Mouse (Mus musculus): Measurements from ENCODE around the gene Cd300lg. TPM values are rescaled to one million over a fixed set of nuclear protein-coding genes. Genes with fewer than 3 reads are reported as not detected.

Cd300lg gene
- total RNA-seq, 2 experiments from 2014 or later: 1.1 to 1.3 TPM

DNA sequence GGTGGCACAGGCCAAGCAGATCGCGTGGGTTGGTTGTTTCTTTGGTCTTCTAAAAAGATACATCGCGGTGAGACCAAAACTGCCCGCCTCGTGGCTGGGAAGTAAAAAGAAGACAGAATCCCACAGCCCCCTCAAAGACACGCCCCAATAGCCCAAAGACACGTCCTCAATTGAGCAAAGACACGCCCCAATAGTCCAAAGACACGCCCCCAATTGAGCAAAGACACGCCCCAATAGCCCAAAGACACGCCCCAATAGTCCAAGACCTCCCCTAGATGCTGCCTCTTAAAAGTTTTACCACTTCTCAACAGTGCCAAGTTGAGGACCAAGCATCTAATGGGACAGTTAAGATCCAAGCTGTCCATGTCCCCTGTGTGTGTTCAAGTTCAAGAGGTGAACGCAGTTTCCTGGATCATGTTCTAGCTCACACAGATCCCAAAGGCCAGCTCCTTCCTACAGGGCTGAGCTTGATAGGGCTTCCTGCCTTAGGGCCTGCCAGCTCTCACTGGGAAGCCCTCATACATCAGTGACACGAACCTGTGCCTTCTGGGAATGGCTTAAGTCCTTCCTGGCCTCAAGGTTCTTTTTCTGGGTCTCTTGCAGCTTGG lies 8.7 kb downstream of the Cd300lg start:
- ATAC-seq (replicated peaks; ENCODE audit: poor library complexity): no peak

DNA sequence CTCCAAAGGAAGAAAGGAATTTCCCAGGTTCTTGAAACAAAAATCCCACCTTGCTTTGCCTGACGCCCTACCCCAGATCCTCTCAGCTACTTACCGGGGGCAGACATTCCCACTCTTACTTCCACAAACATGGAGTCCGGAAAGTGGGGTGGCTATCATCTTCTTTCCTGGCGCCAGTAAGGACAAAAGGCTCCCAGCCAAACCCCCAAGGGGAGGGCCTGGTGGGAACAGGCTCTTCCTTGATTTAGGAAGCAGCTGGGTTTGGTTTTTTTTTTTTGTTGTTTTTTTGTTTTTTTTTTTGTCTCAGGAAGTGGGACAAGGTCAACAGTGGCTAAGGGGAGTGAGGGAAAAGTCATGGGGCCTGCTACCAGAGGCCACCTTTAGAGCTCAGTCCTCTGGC lies 10.2 kb downstream of the Cd300lg start:
- ATAC-seq (replicated peaks; ENCODE audit: poor library complexity): no peak

DNA sequence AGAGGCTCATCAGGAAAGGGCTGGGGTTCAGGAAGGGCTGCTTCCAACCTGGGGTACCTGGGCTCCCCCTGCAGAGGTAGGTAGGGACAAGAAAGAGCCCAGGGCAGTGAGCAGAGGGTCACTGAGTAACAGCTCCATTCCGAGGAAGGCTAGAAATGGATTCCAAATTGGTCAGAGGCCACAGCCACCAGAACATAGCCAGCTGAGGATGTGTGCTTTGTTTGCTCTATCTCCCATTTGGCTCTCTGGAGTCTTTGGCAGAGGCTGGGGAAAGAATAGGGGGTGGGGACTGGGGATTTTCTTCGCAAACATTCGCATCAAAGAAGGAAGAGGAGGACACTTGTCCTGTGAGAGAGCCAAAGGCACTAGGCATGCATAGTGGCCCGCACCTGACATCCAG lies 10.6 kb downstream of the Cd300lg start:
- ATAC-seq (replicated peaks; ENCODE audit: poor library complexity): no peak

DNA sequence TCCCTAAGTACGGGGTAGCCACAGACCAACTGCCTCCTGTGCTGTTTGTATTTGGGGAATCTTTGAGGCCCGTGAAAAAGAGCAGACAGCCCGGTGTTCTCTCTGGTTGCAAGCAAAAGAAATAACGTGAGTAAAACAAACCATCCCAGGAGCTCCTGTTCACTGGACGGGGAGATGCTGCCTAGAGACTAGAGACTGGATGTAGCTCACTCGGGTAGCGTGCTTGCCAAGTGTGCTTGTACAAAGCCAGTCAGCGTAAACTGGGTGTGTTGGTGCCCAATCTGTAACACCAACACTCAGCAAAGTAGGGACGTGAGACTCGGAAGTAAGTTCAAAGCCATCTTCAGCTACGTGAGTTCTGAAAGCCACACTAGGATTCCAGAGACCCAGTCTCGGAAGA lies 11.4 kb downstream of the Cd300lg start:
- no peak for ATAC-seq (replicated peaks; ENCODE audit: poor library complexity)

DNA sequence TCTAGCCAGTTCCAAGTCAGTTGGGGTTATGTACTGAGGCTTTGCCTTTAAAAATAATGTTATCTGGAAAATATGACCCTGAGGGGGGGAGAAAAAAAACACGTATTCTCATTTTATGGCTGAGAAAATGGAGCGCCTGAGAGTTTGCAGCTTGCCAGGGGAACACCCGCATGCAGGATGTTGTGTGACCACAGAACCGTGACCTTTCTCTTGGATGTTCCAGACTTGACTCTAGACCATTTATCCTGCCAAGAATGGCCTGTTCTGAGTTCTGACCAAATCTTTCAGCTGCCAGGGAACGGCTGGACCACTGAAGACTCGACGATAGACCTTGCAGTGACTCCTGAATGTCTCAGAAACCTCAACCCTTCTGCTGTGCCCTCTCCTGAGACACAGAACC lies 11.9 kb downstream of the Cd300lg start:
- ATAC-seq (replicated peaks; ENCODE audit: poor library complexity): no peak

DNA sequence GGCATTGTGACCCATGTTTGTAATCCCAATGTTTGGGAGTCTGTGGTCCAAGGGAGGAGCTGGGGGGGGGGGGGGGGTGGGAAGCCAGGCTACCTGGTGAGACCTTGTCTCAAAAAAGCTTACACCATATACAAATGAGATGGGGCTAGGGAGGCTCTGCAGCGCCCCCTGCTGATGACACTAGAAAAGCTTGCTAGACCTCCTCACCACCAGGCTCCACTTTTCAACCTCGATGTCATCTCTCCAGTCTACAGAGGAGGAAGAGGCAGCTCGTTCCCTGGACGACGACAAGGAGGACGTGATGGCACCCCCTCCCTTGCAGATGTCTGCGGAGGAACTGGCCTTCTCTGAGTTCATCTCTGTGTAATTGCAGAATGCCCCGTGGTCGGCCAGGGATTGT lies 12.5 kb downstream of the Cd300lg start:
- peak; percentile 57 for ATAC-seq (replicated peaks; ENCODE audit: poor library complexity)

DNA sequence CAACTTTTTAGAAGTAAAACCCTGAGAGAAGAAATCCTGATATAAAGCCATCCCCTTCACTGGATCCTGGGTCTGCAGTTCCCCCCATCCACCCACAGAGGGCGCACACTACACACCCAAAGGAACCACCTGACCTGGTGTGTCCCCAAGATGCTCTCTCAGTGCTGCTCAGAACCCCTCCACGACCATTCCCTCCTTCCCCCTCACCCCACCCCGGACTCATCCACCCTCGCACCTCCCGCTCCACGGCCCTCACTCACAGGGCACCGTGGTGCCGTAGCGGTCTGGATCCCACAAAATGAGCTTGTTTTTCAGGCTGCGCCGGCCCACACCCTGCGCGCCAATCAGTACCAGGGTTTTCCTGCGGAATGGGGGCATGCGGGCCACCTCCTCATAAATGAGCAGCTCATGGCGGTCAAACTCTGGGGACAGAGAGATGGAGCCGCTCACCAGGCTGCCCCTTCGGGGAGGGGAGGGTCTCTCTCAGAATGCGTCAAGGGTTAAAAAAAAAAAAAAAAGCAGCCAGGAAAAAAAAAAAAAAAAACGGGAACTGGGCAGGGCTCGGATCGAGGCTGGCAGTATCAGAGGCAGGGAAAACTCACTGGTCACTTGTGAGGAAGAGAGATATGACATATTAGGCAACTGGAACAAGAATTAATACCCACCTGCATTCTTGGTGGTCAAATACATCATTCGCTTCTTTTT lies 20.1 kb downstream of the Cd300lg start:
- ATAC-seq (replicated peaks; ENCODE audit: poor library complexity): peak; percentile 97

DNA sequence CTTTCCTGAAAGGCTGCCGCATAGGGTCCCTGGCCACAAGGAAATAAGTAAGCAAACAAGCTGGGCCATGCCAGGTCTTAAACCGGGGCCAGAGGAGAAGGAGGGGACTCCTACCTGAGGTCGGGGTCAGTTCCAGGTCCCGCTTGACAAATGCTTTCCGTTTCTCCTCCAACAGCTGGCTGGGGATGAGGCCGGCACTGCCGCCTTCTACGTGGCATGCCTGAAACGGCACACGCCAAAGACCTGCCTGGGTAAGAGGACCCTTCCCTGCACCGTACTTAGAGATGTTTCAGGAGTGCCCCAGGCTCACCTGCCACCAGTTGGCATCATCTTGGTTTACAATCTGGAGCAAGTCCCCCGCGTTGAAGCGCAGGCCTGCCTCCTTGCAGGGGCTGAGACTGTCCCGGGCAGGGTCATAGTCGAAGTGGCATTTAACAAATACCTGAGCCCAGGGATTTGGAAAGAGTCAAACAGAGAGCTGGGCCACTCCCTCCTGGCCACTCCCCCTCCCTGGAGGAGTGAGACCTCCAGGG lies 20.7 kb downstream of the Cd300lg start:
- ATAC-seq (replicated peaks; ENCODE audit: poor library complexity): no peak

DNA sequence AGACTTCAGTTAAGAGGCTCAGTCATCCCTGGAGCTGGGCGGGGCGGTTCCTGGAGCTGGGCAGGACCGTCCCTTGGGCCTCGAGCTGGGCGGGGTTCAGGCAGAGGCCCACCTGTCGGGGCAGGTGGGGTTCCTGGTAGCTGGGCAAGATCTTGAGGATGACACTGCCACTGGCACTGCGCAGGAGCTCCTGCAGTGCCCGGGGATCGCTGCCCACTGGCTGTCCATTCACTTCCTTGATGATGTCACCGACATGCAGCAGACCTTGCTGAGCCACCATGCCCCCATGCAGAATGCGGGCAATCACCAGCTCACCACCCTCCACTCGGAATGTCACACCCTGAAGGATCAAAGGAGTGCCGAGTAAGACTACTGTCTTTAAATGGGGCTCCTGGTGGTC lies 21.8 kb downstream of the Cd300lg start:
- no peak for ATAC-seq (replicated peaks; ENCODE audit: poor library complexity)

DNA sequence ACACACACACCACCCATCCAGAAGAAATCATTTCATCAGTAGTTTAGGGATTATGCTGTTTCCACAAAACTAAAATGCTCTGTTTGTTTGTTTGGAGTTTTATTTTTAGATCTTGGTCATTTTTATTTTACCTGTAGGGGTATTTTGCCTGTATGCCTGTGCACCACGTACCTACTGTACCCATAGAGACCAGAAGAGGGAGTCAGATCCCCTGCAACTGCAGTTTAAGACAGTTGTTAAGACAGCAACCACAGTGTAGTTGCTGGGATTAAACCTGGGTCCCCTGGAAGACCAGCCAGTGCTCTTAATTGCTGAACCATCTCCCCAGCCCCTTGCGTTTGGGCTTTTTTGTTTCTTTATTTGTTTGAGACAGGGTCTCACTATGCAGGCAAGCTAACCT lies 27.7 kb downstream of the Cd300lg start:
- ATAC-seq (replicated peaks; ENCODE audit: poor library complexity): peak; percentile 66

DNA sequence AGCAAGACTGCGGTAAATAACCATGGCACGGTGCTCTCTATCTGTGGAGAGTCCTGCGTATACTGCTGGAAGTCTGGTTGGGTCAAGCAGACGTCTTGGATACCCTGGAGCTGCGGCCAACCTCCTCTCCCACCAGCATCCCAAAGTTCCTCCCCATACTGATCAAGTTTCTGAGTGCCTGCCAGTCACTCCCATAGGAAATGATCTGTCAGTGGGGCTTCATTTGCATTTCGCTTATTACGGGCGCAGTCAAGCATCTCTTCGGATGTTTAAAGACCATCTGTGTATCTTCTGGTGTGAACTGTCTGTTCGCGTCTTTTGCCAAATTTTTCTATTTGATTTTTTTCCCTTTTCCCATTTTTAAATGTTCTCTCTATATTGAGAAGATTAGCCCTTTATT lies 28.3 kb downstream of the Cd300lg start:
- ATAC-seq (replicated peaks; ENCODE audit: poor library complexity): no peak

DNA sequence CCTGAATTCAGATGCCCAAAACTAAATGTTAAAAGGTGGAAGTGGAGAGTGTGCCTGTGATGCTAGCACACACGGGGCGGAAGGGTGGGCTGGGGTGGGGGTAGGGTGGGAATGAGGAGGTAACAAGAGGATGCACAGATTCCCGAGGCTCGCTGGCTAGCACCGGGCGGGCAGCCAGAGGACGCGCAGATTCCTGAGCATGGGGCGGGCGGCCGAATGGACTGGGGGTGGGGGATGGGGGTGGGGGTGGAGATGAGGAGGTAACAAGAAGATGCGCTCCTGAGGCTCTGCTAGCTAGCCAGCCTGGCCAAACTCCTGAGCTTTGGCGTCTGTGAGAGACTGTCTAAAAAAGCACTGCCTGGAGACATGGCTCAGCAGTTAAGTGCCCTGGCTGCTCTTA lies 29.1 kb downstream of the Cd300lg start:
- ATAC-seq (replicated peaks; ENCODE audit: poor library complexity): no peak

DNA sequence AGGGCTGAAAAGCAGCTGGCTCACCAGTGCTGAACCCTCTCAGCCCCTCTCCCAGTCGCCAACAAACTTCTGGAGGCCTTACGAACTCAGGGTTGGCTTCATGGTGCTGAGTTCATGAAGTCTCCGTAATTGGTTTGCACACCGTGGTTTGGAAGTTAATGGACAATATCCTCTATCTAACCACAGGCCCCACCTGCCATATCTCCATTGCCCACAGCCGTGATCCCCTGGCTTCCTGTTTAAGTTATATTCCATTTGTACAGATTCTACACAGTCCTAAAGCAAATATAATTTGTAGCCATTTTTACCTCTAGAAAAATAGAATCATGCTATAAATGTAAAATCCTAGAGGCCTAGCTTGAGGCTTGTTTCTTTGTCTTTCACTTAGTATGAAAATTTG lies 31.4 kb downstream of the Cd300lg start:
- no peak for ATAC-seq (replicated peaks; ENCODE audit: poor library complexity)

DNA sequence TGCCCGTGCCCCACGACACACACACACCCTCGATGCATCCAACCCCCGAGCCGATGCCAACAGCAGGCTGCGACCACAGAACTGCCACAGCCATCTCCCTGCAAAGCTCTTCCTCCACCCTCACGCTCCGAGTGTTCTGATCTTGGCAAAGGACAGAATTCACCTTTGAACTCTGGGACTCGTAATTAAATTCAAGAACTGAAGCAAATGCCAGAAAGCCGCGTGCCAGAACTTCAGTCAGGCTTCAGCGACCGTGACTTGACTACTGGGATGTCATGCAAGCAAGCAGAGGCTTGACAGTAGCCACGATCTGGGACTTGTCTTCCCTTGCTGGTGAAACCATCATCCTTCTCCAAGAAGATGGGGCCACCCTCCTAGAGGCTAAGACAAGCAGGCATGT lies 32.4 kb downstream of the Cd300lg start:
- ATAC-seq (replicated peaks; ENCODE audit: poor library complexity): no peak

DNA sequence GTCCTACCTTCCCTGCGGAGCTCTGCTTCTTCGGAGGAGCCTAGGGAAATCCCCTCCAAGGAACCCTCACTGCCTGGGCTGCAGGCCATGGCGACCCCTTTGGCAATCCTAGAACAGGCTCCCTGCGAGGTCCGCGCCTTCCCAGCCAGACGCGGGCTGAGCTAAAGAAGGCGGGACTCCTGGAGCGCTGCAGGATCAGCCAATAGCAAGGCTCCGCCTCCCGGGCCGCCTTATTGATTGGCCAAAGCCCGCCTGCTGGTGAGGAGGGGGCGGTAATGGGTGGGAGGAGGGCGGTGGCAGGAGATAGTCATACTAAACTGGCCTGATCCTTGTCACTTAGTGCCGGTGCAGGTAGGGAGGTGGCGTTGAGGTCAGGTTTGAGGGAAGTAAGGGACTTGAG lies 41.0 kb downstream of the Cd300lg start:
- 0 out of 2 replicates have a peak, but pooled peaks have one; percentile 20 for ATAC-seq (replicated peaks; ENCODE audit: poor library complexity)

DNA sequence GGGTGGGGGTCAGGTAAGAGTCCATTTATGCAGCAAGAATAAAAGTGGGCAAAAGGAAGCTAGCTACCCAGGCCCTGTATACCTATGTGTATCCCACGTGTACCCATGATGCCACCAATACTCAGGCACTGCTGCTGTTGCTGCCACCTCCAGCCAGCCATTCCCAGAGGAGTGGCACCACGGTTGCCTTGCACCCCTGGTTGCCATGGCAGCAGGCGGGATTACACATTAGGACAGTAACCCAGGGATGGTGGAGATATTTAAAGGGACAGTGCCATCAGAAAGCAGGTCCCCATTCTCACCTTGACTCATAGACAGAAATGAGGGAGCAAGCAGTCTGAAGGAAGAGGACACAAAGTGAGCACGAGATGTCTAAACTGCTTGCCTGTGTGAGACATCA lies 41.9 kb downstream of the Cd300lg start:
- no peak for ATAC-seq (replicated peaks; ENCODE audit: poor library complexity)

DNA sequence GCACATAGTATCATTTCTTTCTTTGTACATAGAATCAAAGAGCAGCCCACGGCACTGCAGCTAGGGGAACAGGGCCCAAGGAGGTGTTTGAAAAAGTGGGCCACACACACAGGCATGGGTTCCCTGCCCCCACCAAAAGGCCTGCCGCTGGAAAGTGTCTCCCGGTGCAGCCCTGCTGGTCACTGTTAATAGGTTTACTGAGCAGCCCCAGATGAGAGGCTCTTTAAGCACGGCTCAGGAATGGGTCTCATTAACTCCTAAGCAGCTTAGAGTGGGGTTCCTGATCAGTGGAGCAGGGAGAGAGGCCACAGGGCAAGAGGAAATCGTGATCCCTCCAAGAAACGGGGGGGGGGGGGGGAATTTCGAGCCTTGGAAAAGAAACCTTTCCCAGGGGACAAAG lies 42.9 kb downstream of the Cd300lg start:
- ATAC-seq (replicated peaks; ENCODE audit: poor library complexity): no peak

DNA sequence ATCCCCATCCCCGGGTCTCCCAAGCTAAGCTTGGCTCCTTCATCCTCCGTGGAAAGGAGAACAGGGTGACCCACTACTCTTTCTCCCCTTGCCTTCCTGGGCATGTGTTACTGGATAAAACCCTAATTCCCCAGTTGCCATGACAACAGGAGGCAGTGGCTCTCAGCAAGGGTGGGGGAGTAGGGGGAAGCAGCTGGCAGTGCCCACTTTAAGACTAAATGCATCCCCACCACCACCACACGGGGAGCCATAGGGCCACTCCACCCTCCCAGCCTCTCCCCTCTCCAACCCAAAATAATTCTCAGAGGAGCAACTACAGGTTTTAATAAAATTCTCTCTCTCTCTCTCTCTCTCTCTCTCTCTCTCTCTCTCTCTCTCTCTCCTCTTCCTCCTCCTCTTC lies 45.0 kb downstream of the Cd300lg start:
- no peak for ATAC-seq (replicated peaks; ENCODE audit: poor library complexity)

DNA sequence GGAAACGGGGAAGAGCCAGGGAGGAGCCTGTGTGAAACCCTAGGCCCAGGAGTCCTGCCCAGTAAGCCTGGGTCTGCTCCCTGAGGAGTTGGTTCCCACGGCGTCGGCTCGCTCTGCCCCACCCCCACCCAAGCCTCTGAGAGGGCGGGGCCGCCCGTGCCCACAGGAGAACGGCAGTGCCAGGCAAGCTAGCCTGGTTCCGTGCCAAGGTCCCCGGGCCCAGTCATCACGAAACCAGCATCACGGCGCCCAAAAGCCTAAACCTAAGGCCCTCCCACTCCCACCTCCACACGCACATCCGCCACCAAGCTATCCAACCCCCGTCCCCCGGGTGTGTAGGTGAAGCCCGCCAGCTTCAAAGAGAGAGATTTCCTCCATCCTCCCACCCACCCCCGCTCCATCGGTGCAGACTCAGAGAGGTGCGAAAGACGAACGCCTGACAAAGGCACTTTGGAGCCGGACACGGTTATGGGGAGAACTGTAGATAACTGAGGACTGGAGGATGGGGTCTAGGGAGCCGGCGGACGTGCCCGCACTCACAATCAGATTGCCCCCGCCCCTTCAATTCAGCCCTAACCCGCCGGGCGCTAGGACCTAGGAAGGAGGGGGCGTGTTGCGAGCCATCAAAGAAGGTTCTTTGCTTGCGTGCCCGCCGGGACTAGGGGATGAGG lies 45.9 kb downstream of the Cd300lg start:
- peak; percentile 18; the same call in 1 of the 2 replicates for ATAC-seq (replicated peaks; ENCODE audit: poor library complexity)

DNA sequence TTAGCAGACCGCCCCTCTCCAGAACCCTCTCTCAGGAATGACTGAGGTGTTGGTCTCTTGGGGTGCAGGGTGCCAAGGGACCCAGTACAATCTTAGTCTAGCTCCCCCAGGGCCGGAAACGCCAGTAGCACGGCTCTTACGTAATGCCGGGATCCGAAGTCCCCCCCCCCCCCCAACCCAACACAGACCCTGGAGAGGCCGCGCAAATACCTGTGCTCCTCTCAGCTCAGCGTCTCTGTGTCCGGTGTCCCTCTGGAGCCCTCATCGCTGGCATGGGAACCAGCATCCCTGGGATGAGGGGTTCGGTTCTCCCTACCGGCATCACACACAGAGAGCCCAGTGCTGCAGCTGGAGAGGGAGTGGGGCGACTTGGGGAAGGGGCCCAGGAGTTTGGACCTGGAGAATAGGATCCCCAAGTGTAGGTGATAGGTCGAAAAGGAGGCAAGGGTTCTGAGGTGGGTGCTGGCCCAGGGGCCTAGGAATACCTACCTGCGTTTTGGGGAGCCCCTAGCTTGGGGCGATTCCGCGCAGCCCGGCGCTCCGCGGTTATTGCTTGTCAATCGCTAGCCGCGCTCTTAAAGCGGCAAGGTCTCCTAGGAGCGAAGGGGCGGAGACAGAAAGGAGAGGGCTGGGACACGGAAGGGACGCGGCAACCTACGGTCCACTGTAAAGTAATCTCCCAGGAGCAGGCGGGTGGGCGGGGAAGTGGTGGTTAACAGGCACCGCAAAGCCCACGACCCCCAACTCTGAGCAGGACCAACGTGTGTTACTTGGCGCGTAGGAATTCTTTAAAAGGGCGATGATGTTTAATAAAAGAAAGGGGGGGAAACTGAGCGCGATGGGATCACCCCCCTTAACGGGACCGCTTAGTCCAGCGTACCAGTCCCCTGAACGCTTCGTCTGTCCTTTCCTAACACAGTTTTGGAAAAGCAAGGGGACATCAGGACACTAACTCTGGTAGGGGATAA lies 46.9 kb downstream of the Cd300lg start, which contains the start of gene Mpp2:
TSS of gene Mpp2 (minus strand) at position 585 of the 968 bp plus-strand sequence.
- ATAC-seq (replicated peaks; ENCODE audit: poor library complexity): peak; percentile 78

Measured in megakaryocyte progenitor cell, adult 5-6 weeks (primary cell).